ENCODE assay signal across 7 mouse cellular contexts in the genomic region with DNA sequence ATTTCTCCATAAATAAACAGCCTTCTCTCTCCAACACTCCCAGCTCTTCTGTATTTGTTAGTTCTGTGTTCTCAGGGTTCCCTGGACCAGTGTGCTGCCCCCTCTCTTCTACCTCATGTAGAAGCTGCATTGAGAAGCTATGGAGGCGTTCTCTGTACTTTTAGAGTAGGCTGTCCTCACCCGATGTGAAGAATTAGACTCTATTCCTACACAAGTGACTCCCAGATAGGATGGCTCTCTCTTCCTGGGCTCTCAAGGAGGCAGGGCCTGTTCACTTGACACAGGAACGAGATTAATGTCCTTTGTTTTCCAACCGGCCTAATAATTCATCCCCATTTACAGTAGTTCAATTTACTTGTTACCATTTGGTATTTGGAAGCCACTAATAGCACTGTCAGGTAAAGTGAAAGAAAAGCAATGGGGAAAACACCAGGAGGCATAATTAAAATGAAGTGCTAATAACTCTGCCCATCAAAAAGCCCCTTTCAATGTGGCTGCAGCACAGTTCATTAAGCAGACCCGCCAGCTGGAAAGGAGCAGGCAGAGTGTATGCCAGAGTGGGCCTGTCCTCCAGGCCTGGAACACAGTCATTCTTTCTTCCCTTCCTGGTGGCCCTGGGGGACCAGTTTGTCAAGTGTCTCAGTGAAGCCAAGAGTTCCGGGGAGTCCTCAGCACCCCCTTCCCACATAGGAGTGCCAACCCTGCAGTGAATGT.
DNase-seq lines count a peak whose midpoint lies in the region.

No protein-coding gene starts in this region.

- DNase-seq in layer of hippocampus, adult 11-12 months (ENCODE audit: low spot score), result peak; percentile 32
- DNase-seq in layer of hippocampus, adult 9-10 months (ENCODE audit: low spot score), result no peak
- peak; percentile 26 to 56 for DNase-seq in cerebellum, postnatal 4 days (ENCODE audit: low spot score in 2 of 2)
- peak; percentile 26 to 51 for DNase-seq in heart, postnatal 10 days
- DNase-seq in left cerebral cortex, postnatal 14 days (ENCODE audit: low spot score in 2 of 2), result peak; percentile 26 to 27
- no peak for DNase-seq in thymus, postnatal 4 days
- DNase-seq in lung, postnatal 36 days, result no peak

- intact Hi-C loops in heart, postnatal 10 days (cut with DNase I), result no loop called here
- intact Hi-C loops in left cerebral cortex, postnatal 14 days (cut with DNase I), result no loop called here

Comparison
In these comparisons a context has a peak if more than half of its experiments do, and no peak if none do; other contexts are left out.
1. DNase-seq: peak in layer of hippocampus, adult 11-12 months (single experiment), cerebellum, postnatal 4 days (2 of 2), heart, postnatal 10 days (2 of 2) and left cerebral cortex, postnatal 14 days (2 of 2); none in layer of hippocampus, adult 9-10 months (single experiment), thymus, postnatal 4 days (single experiment) and lung, postnatal 36 days (single experiment).